15 mouse cellular contexts compared by ENCODE assay signal in the genomic region with DNA sequence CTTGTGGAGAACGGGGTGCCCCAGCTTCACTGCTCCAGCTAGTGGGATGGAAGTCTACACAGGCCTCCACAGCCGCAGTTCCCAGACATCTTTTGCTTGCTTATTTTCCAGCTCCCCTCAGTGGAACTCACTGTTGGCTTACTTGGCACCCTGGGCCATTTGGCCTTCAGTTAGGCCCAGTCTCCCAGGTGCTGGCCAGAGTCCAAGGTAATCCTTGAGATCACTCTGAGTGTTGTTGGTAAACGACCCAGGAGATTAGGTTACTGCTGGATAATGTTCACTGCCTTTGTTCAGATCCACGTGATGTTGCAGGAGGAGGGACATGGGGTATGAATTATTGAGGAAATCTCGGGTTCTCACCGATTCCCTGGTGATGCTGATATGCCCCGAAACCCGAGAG. TPM values are rescaled to one million over a fixed set of nuclear protein-coding genes. Genes with fewer than 3 reads are reported as not detected.
DNase-seq lines count a peak whose midpoint lies in the region; ATAC-seq and TF ChIP-seq lines count a peak whose summit lies in the region.
"Had no signal": no experiment of that assay in that cellular context is flagged by ENCODE, and none has a peak within 500 bp of the region (broad histone marks: within the 10 kb centered on the region; RNA-seq: fewer than 3 reads in every experiment).

No protein-coding gene starts in this region.

- peaks cover 10% of the 10 kb centered on the region for H3K4me1 ChIP-seq in intestine, embryonic 16.5 days (ENCODE audit: control insufficient read depth, insufficient read depth, low read length)
- no peaks in the 10 kb centered on the region for H3K4me1 ChIP-seq in lung, embryonic 14.5 days (ENCODE audit: insufficient read depth)
- H3K4me1 ChIP-seq: embryonic facial prominence, embryonic 12.5 days; limb, embryonic 12.5 days had no signal

- no peak overlapping the region for H3K4me2 ChIP-seq in intestine, embryonic 16.5 days (ENCODE audit: low read depth, low read length)
- H3K4me2 ChIP-seq in lung, embryonic 14.5 days: no peak overlapping the region
- H3K4me2 ChIP-seq: embryonic facial prominence, embryonic 12.5 days; limb, embryonic 12.5 days had no signal

- ATAC-seq in intestine, embryonic 16.5 days: peak; percentile 24; the same call in 1 of the 2 replicates
- ATAC-seq in lung, embryonic 14.5 days (ENCODE audit: insufficient read depth): no peak
- ATAC-seq: activated CD4-positive, CD25-positive, alpha-beta regulatory T cell, adult 4 months; forebrain, embryonic 14.5 days had no signal

- no peak overlapping the region for H3K9ac ChIP-seq in intestine, embryonic 16.5 days (ENCODE audit: low read depth, low read length)
- no peak overlapping the region for H3K9ac ChIP-seq in lung, embryonic 14.5 days
- H3K9ac ChIP-seq: embryonic facial prominence, embryonic 12.5 days; limb, embryonic 12.5 days had no signal

- H3K27me3 ChIP-seq in intestine, embryonic 16.5 days (replicated peaks; ENCODE audit: control insufficient read depth, insufficient read depth, low read length): no peaks in the 10 kb centered on the region
- H3K27me3 ChIP-seq in lung, embryonic 14.5 days (ENCODE audit: insufficient read depth, low read length): no peaks in the 10 kb centered on the region
- H3K27me3 ChIP-seq: embryonic facial prominence, embryonic 12.5 days; limb, embryonic 12.5 days had no signal

- peak; percentile 58 to 67 for DNase-seq in cerebellum, postnatal 10 days
- no peak for DNase-seq in cerebellum, postnatal 4 days (ENCODE audit: low spot score in 2 of 2)
- peak; percentile 44 for DNase-seq in 3T3-L1 (ENCODE audit: low read depth, low spot score)
- DNase-seq in lung, embryonic 14.5 days: peak; percentile 40
- no peak for DNase-seq in spleen, postnatal 14 days (ENCODE audit: low spot score in 2 of 2)
- no peak for DNase-seq in right cerebral cortex, adult 2 months (ENCODE audit: low spot score in 2 of 2)
- no peak for DNase-seq in urinary bladder, postnatal 4 days (ENCODE audit: low spot score in 2 of 2)
- DNase-seq: cerebellum, adult 11-12 months; thymus, adult 18-20 months had no signal

- no peak overlapping the region for H3K4me3 ChIP-seq in intestine, embryonic 16.5 days (ENCODE audit: low read length)
- no peak overlapping the region for H3K4me3 ChIP-seq in lung, embryonic 14.5 days (ENCODE audit: low read depth, low read length)
- H3K4me3 ChIP-seq: embryonic facial prominence, embryonic 12.5 days; layer of hippocampus, adult 2 months; limb, embryonic 12.5 days had no signal

- 75% methylated on average over 8 of the region's 8 CpGs for WGBS in intestine, embryonic 16.5 days
- 57% methylated on average over 8 of the region's 8 CpGs for WGBS in lung, embryonic 14.5 days

- no peaks in the 10 kb centered on the region for H3K36me3 ChIP-seq in intestine, embryonic 16.5 days (ENCODE audit: control insufficient read depth, insufficient read depth, low read length)
- H3K36me3 ChIP-seq in lung, embryonic 14.5 days (ENCODE audit: insufficient read depth): no peaks in the 10 kb centered on the region
- H3K36me3 ChIP-seq: embryonic facial prominence, embryonic 12.5 days; limb, embryonic 12.5 days had no signal

- no peaks in the 10 kb centered on the region for H3K9me3 ChIP-seq in intestine, embryonic 16.5 days (ENCODE audit: control insufficient read depth, low read length)
- no peaks in the 10 kb centered on the region for H3K9me3 ChIP-seq in lung, embryonic 14.5 days (ENCODE audit: low read depth, low read length)

- no peak for TF ChIP-seq CTCF in lung, embryonic 14.5 days (IDR thresholded peaks at IDR 0.05; ENCODE audit: low read depth)

- H3K27ac ChIP-seq in intestine, embryonic 16.5 days (ENCODE audit: low read length): no peak overlapping the region
- H3K27ac ChIP-seq in lung, embryonic 14.5 days (ENCODE audit: low read depth): no peak overlapping the region
- H3K27ac ChIP-seq: layer of hippocampus, adult 2 months; limb, embryonic 12.5 days had no signal

RNA-seq across cellular contexts. Expression of a gene that starts 28.3 kb away (rescaled TPM):
- 43.1 and 44.1 TPM in 2 replicates for polyA plus RNA-seq in intestine, embryonic 16.5 days (2015; fragmentation: Nextera tagmentation; extraction: Ambion mirVana)
- 43.7 and 46.8 TPM in 2 replicates for polyA plus RNA-seq in lung, embryonic 14.5 days (2014; fragmentation: Nextera tagmentation; extraction: Ambion mirVana)

Comparison
In these comparisons a context has a peak if more than half of its experiments do, and no peak if none do; other contexts are left out.
1. DNase-seq: peak in cerebellum, postnatal 10 days (2 of 2), 3T3-L1 (single experiment) and lung, embryonic 14.5 days (single experiment); none in cerebellum, postnatal 4 days (0 of 2), spleen, postnatal 14 days (0 of 2), right cerebral cortex, adult 2 months (0 of 2) and urinary bladder, postnatal 4 days (0 of 2).